Mouse (Mus musculus): Measurements from ENCODE around the gene Mmp10. TPM values are rescaled to one million over a fixed set of nuclear protein-coding genes. Genes with fewer than 3 reads are reported as not detected.

The Mmp10 gene
- polyA plus RNA-seq, 1 experiment from 2014 or later = not detected

Other genes with a start within 250 kb of the Mmp10 start
- not detected in 2 replicates for gene Mmp13, start 229.8 kb upstream of the Mmp10 start, polyA plus RNA-seq (2014; fragmentation: Nextera tagmentation; extraction: Ambion mirVana)
- not detected in 2 replicates for gene Mmp12, start 158.0 kb upstream of the Mmp10 start, polyA plus RNA-seq (2014; fragmentation: Nextera tagmentation; extraction: Ambion mirVana)
- gene Mmp1b, start 114.3 kb upstream of the Mmp10 start, polyA plus RNA-seq (2014; fragmentation: Nextera tagmentation; extraction: Ambion mirVana) = not detected in 2 replicates
- gene Mmp3, start 56.5 kb upstream of the Mmp10 start, polyA plus RNA-seq (2014; fragmentation: Nextera tagmentation; extraction: Ambion mirVana) = not detected in 2 replicates
- not detected in 2 replicates for gene Mmp8, start 56.1 kb downstream of the Mmp10 start, polyA plus RNA-seq (2014; fragmentation: Nextera tagmentation; extraction: Ambion mirVana)
- gene Mmp27, start 69.0 kb downstream of the Mmp10 start, polyA plus RNA-seq (2014; fragmentation: Nextera tagmentation; extraction: Ambion mirVana) = not detected in 2 replicates
- gene Mmp20, start 125.9 kb downstream of the Mmp10 start, polyA plus RNA-seq (2014; fragmentation: Nextera tagmentation; extraction: Ambion mirVana) = not detected in 2 replicates
- not detected in 2 replicates for gene Mmp7, start 189.7 kb downstream of the Mmp10 start, polyA plus RNA-seq (2014; fragmentation: Nextera tagmentation; extraction: Ambion mirVana)

Measured in midbrain, embryonic 11.5 days (tissue).